Mouse (Mus musculus) gastrocnemius, adult 8-10 months (tissue): ENCODE measurements around the gene Krcc1. TPM values are rescaled to one million over a fixed set of nuclear protein-coding genes. Genes with fewer than 3 reads are reported as not detected.
A peak's percentile ranks its signal among the peaks of the same experiment; 100 is the strongest.

Experiments
- DNase-seq, 2 experiments: peaks; one replicate each; pipeline ENCODE4 v3.0.0; 2022; ENCODE audit warnings: low spot score in 2 of 2
- total RNA-seq, 4 experiments: library from RNA; stranded (reverse); gene quantifications; 2 replicates each; pipeline ENCODE4 v1.2.4; 2022

Gene Krcc1
- 10 to 100 TPM; 25.0 to 34.8 (median 27.7) TPM for total RNA-seq

GRCm38 (mm10) chr6:71271389-71272315 lies at the start of gene Krcc1:
TSS of gene Krcc1 (plus strand) at chr6:71271677.
- DNase-seq = peak; percentile 94 to 97

- DNase-seq = no peak
These were observed 47.1 kb upstream of the Krcc1 start for GRCm38 (mm10) chr6:71224184-71224943.

- no peak for DNase-seq
These were observed 44.9 kb upstream of the Krcc1 start for GRCm38 (mm10) chr6:71226544-71226943.

GRCm38 (mm10) chr6:71227157-71227770 lies 44.2 kb upstream of the Krcc1 start:
- DNase-seq = no peak

DNA sequence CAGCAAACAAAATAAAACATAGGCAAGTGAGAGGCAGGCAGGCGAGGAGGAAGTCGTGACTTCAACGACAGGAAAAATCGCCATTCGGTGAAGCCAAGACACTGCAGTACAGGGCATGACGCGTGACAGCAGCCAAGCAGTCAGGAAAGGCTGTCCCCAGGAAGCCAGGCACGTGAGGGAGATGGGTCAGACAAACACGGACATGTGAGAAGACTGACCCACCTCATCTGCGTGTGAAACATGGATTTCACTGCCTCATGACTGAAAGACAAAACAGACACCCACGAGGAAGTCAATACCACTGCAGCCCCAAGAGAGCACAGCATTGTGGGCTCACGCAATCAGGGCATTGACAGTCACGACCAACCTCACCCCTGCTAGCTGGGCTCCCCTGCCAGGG lies 36.4 kb upstream of the Krcc1 start:
- no peak for DNase-seq

- no peak for DNase-seq
These were observed 35.5 kb upstream of the Krcc1 start for GRCm38 (mm10) chr6:71235944-71236343.

DNA sequence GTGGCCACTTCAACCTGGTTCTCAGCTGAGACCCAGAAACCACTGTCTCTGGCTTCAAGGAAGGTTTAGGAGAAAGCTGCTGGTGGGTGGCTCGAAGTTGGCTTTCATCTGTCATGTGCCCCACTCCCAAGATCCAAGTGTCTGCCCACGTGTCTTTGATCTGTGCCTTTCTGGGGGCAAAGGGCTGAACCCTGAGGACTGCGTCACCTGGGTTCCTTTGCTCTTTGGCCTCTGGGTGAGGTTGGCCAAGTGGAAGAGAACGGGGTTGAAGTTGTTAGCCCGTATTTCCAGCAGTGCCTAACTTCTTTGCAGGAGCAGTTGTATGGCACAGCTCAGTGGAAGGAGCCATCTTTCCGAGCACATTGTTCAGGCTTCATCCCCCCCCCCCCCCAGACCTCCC lies 35.0 kb upstream of the Krcc1 start:
- DNase-seq = no peak

GRCm38 (mm10) chr6:71237031-71237431 lies 34.4 kb upstream of the Krcc1 start:
- DNase-seq = no peak

DNA sequence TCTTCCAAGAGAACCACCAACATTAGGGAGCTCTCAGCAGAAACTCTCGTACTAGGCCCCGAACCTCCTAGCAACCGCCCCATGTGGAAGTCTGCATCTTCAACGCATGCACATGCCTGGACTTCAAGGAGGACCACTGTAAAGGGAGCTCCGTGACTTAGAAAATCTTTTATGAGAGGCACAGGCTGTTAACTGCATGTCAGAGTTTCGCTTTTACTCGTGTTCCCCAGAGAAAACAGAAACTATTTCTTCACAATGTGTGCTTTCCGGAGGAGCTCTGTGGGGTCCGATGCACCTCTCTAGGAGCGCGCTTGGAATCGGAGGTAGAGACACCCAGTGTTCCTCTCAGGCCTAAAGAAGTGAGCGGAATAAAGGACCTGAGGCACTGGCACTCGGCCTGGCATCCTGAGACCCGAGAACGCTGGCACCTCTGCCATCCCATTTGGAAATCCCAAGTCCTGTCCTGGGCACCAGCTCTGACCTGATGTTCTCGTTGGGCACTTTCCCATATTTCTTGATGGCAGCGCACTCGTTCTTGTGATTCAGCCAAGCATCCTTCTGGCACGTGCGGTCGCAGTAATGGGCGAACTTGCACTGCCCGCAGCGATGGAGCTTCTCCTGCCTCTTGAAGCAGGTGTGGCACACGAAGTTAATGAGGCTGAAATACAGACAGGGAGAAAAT lies 32.3 kb upstream of the Krcc1 start:
- DNase-seq = peak in 1 of 2 experiments; percentile 14

- no peak for DNase-seq
These were observed 30.6 kb upstream of the Krcc1 start for GRCm38 (mm10) chr6:71240831-71241230.

- DNase-seq = no peak
These were observed 28.7 kb upstream of the Krcc1 start for GRCm38 (mm10) chr6:71242811-71243210.

DNA sequence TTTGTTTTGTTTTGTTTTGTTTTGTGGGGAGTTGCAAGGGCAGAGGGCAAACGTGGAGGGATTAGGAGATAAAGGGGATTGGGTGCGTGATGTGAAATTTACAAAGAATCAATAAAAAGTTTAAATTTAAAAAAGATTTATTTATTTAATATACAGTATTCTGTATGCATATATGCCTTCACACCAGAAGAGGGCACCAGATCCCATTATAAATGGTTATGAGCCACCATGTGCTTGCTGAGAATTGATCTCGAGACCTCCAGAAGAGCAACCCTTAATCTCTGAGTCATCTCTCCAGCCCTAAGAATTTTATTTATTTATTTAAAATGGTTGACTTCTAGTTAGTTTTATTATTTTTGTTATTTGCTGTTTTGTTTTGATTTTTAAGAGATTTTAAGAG lies 28.2 kb upstream of the Krcc1 start:
- DNase-seq = no peak

- no peak for DNase-seq
These were observed 23.1 kb upstream of the Krcc1 start for GRCm38 (mm10) chr6:71248420-71248819.

DNA sequence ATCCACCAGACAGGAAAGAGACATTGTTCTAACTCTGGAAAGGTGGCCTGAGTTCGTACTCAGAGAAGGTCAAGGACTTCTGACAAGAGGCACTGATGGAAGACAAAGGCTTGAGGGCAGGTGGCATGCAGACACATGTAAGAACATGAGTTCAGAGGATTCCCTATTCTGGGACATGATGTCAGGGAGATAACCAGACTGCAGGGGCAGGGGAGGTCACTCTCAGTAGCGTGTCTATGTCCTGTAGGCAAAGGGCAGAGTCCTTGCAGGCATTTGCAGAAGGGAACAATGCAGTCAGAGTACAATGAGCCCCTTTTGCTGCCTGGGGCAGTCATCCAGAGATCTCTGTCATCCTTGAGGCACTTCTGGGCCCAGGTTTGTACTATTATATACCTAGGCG lies 21.9 kb upstream of the Krcc1 start:
- no peak for DNase-seq

- no peak for DNase-seq
These were observed 20.5 kb upstream of the Krcc1 start for GRCm38 (mm10) chr6:71250951-71251350.

DNA sequence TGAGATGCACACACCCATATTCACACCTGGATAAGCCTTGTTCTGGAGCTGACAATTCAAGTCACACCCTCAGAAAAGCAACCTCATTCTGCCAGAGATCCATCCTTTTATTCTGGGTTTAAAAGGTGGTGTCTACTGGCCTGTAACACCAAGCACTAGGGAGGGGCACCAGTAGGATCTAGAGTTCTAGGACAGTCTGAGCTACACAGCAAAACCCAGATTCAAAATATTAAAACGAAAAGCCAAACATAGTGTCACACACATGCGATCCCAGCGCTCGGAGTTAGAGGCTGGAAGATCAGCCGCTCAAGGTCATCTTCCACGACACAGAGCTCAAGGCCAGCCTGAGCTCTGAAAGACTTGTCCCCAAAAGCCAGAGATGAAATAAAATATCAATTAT lies 17.0 kb upstream of the Krcc1 start:
- no peak for DNase-seq

DNA sequence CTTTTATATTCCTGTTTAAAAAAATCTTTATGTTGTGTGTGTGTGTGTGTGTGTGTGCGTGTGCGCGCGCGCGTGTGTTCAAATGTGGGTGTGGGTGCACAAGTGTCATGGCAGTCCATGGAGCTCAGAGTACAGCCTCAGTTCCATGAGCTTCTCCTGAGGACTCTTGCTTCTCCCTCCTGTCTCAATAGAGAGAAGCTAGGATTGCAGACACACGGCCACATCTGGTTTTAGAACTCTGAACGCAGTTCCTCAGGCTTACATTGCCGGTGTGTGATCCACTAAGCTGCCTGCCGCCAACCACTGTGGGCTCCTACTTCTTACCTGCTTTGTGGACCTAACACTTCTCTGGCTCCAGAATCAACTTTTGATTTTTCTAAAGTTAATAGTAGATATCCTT lies 15.3 kb upstream of the Krcc1 start:
- no peak for DNase-seq

DNA sequence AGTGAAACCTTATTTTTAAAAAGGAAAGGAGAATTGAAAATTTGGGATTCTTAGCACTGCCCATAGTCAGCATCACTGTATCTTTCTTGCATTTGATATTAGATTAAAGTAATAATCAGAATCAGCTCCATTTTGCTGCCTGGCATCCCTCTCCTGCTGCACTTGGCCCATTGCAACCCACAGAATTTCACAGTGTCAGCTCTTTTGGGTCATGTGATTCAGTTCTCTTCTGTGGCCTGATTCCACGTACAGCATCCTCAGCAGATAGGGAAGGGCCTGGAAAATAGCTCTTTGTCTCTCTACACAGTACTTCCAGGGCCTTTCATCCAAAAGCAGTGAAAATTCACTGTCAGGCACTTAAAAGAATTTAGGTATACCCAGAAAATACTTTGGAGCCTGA lies 14.1 kb upstream of the Krcc1 start:
- DNase-seq = no peak

DNA sequence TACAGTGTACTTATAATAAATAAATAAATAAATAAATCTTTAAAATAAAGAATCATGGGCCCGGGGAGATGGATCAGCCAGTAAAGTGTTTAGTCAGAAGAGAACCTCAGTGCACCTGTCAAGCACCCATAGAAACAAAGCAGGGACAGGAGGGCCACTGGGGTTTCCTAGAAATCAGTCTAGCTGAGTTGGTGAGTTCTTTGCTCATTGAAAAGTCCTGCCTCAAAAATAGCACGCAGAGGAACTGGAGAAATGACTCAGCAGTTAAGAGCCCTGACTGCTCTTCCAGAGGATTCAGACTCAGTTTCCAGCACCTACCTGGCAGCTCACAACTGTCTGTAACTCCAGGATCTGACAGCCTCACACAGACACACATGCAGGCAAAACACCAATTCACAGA lies 12.9 kb upstream of the Krcc1 start:
- no peak for DNase-seq

DNA sequence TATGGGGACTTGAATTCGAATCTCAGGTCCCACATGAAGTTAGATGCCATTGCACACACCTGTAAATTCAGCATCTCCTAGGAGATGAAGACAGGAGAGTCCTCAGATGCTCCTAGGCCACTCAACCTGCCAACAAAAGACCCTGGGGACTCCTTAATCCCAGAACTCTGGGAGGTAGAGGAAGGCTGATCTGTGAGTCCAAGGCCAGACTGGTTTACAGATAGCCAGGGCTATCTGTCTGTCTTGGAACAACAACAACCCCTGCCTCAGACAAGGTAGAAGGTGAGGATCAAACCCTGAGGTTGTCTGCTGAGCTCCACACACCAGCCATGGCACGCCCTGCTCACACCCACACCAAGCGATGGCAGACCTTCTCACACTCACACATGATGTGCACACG lies 12.3 kb upstream of the Krcc1 start:
- DNase-seq = no peak

- no peak for DNase-seq
These were observed 11.3 kb upstream of the Krcc1 start for GRCm38 (mm10) chr6:71260051-71260640.
